Mouse (Mus musculus): Measurements from ENCODE around the gene Cops9.

Gene Cops9

GRCm38 (mm10) chr1:92641514-92642272 is at the start of gene Cops9:
Gene Cops9 (minus strand): TSS chr1:92641985.
- peak; percentile 92 to 97 for DNase-seq (ENCODE audit: inconsistent age in 2 of 2, low spot score in 1 of 2)

- no peak for DNase-seq (ENCODE audit: inconsistent age in 2 of 2, low spot score in 1 of 2)
These were observed 49.5 kb upstream of the Cops9 start for GRCm38 (mm10) chr1:92691166-92691844.

GRCm38 (mm10) chr1:92686994-92687393 is 45.2 kb upstream of the Cops9 start:
- no peak for DNase-seq (ENCODE audit: inconsistent age in 2 of 2, low spot score in 1 of 2)

- peak in 1 of 2 experiments; percentile 76 for DNase-seq (ENCODE audit: inconsistent age in 2 of 2, low spot score in 1 of 2)
These were observed 41.4 kb upstream of the Cops9 start for GRCm38 (mm10) chr1:92683151-92683550.

GRCm38 (mm10) chr1:92680668-92681603 is 39.2 kb upstream of the Cops9 start:
- peak in 1 of 2 experiments; percentile 57 for DNase-seq (ENCODE audit: inconsistent age in 2 of 2, low spot score in 1 of 2)

GRCm38 (mm10) chr1:92678757-92679156 is 37.0 kb upstream of the Cops9 start:
- no peak for DNase-seq (ENCODE audit: inconsistent age in 2 of 2, low spot score in 1 of 2)

- no peak for DNase-seq (ENCODE audit: inconsistent age in 2 of 2, low spot score in 1 of 2)
These were observed 34.8 kb upstream of the Cops9 start for GRCm38 (mm10) chr1:92676676-92676975.

- DNase-seq (ENCODE audit: inconsistent age in 2 of 2, low spot score in 1 of 2), result peak in 1 of 2 experiments; percentile 59
These were observed 34.3 kb upstream of the Cops9 start for GRCm38 (mm10) chr1:92675932-92676675.

GRCm38 (mm10) chr1:92673258-92673782 is 31.5 kb upstream of the Cops9 start:
- no peak for DNase-seq (ENCODE audit: inconsistent age in 2 of 2, low spot score in 1 of 2)

- DNase-seq (ENCODE audit: inconsistent age in 2 of 2, low spot score in 1 of 2), result no peak
These were observed 29.5 kb upstream of the Cops9 start for GRCm38 (mm10) chr1:92671326-92671725.

- DNase-seq (ENCODE audit: inconsistent age in 2 of 2, low spot score in 1 of 2), result peak; percentile 36 to 53
These were observed 27.6 kb upstream of the Cops9 start for GRCm38 (mm10) chr1:92669430-92669829.

GRCm38 (mm10) chr1:92667106-92667505 is 25.3 kb upstream of the Cops9 start:
- DNase-seq (ENCODE audit: inconsistent age in 2 of 2, low spot score in 1 of 2), result peak in 1 of 2 experiments; percentile 59

GRCm38 (mm10) chr1:92659392-92659791 is 17.6 kb upstream of the Cops9 start:
- no peak for DNase-seq (ENCODE audit: inconsistent age in 2 of 2, low spot score in 1 of 2)

GRCm38 (mm10) chr1:92657025-92657820 is 15.4 kb upstream of the Cops9 start:
- peak; percentile 67 to 88 for DNase-seq (ENCODE audit: inconsistent age in 2 of 2, low spot score in 1 of 2)

GRCm38 (mm10) chr1:92654676-92655075 is 12.9 kb upstream of the Cops9 start:
- no peak for DNase-seq (ENCODE audit: inconsistent age in 2 of 2, low spot score in 1 of 2)

- DNase-seq (ENCODE audit: inconsistent age in 2 of 2, low spot score in 1 of 2), result no peak
These were observed 11.4 kb upstream of the Cops9 start for GRCm38 (mm10) chr1:92653179-92653578.

GRCm38 (mm10) chr1:92651467-92651866 is 9.7 kb upstream of the Cops9 start:
- no peak for DNase-seq (ENCODE audit: inconsistent age in 2 of 2, low spot score in 1 of 2)

- peak; percentile 82 to 91 for DNase-seq (ENCODE audit: inconsistent age in 2 of 2, low spot score in 1 of 2)
These were observed 6.9 kb upstream of the Cops9 start, which contains the start of gene Otos for GRCm38 (mm10) chr1:92648673-92649072. Gene Otos (minus strand): TSS chr1:92648841.

- no peak for DNase-seq (ENCODE audit: inconsistent age in 2 of 2, low spot score in 1 of 2)
These were observed 6.4 kb upstream of the Cops9 start for GRCm38 (mm10) chr1:92648197-92648596.

- DNase-seq (ENCODE audit: inconsistent age in 2 of 2, low spot score in 1 of 2), result peak; percentile 73 to 92
These were observed 6.0 kb upstream of the Cops9 start for GRCm38 (mm10) chr1:92647752-92648151.
